Mouse (Mus musculus) urinary bladder, postnatal 10 days (tissue): ENCODE measurements around the gene Dock4.

Source experiments
- DNase-seq: peaks from one replicate; pipeline ENCODE4 v3.0.0; 2022; ENCODE audit warnings: low spot score

The Dock4 gene

GRCm38 (mm10) chr12:40655861-40656260 is 210.1 kb downstream of the Dock4 start:
- no peak for DNase-seq

GRCm38 (mm10) chr12:40656438-40656837 is 210.7 kb downstream of the Dock4 start:
- DNase-seq: no peak

- DNase-seq: no peak
These were observed 211.6 kb downstream of the Dock4 start for GRCm38 (mm10) chr12:40657229-40657885.

- DNase-seq: no peak
These were observed 213.9 kb downstream of the Dock4 start for GRCm38 (mm10) chr12:40659689-40660088.

- no peak for DNase-seq
These were observed 223.7 kb downstream of the Dock4 start for GRCm38 (mm10) chr12:40669460-40669859.

DNA sequence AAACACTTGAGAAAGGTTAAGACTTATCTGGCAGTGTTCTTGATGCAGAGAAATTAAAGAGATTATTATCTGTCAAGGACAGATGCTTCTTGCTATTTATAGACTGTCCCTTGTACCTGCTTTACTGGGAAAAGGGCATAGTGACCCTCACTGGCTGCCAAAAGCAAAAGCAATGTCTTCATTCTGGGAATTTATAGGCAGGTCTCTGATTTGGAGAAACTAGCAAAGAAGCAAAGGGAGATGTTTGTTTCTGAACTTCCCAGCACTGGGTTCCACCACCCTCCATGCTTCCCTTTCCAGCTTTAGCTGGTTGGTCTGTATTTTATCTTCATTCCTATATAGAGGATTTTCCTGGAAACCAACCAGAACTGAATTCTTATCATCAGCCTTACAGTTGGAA is 225.0 kb downstream of the Dock4 start:
- DNase-seq: no peak

GRCm38 (mm10) chr12:40679713-40680112 is 234.0 kb downstream of the Dock4 start:
- no peak for DNase-seq

DNA sequence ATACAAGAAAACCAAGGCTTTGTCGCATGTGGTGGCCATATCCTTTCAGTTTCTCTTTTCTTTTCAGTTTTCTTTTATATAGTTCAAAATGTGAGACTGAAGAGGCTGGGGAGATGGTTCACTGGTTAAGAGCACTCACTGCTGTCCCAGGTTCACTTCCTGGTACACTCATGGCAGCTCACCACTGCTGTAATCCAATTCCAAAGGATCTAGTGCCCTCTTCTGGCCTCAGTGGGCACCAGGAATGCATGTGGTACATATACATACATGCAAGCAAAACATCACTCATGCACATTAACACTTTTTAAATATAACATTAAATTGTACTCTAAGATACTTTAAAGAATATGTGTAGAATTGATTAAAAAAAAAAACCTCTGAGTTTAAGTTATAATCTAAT is 234.8 kb downstream of the Dock4 start:
- no peak for DNase-seq

- no peak for DNase-seq
These were observed 245.7 kb downstream of the Dock4 start for GRCm38 (mm10) chr12:40691444-40691843.

- DNase-seq: no peak
These were observed 248.4 kb downstream of the Dock4 start for GRCm38 (mm10) chr12:40694082-40694721.

DNA sequence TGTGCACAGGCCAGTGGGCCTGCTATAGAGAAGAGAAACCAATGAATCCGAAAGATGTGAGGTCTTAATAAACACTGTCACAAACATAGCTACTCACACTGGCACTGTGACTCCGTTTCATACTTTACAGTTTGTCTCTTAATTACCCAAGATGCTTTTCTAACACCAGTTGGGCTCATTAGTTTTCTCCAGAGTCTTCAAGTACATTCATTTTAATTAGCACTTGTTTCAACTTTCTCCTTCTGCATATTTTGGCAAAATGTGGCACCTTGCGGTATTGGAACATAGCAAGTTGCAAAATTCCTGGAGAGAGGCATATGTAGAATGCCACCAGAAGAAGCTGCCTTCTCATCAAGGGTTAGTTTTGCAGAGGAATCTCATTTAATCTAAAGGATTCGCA is 252.6 kb downstream of the Dock4 start:
- DNase-seq: no peak

- no peak for DNase-seq
These were observed 256.6 kb downstream of the Dock4 start for GRCm38 (mm10) chr12:40702233-40702792.

GRCm38 (mm10) chr12:40704296-40704695 is 258.5 kb downstream of the Dock4 start:
- no peak for DNase-seq

- DNase-seq: no peak
These were observed 261.4 kb downstream of the Dock4 start for GRCm38 (mm10) chr12:40707108-40707507.

DNA sequence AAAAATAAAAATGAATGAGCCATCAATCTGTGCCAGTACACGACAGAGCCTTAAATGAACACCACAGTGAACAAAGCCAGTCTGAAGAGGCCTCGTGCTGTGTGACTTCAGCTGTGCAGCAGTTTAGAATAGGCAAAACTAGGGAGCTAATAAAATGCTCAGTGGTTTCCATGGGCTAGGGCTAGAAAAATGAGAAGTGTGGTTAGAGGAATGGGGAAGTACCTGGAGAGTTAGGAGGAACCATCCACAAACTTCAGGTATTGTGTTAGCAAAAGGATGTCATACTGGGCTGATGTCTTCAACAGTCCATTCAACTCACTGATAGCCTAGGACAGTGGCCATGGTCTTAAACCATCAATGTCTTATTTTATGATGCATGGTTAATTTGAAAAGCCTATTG is 263.3 kb downstream of the Dock4 start:
- DNase-seq: no peak

DNA sequence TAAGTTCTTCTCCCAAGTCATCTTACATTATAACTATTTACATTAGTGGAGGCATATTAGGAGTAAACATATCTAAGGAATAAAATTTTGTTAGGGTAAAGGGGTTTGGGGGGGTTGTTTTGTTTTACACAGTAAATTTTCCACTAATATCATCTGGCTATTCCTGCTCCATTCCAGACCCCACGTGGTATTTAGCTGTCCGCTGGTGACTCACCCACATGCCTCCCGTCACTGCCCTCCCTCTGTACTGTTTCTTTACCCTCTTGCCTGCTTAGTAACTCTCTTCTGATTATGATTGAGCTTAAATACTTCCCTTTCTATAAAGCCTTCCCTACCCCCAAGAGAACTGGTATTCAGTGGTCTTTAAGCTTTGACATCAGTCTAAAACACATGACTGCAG is 266.5 kb downstream of the Dock4 start:
- no peak for DNase-seq

DNA sequence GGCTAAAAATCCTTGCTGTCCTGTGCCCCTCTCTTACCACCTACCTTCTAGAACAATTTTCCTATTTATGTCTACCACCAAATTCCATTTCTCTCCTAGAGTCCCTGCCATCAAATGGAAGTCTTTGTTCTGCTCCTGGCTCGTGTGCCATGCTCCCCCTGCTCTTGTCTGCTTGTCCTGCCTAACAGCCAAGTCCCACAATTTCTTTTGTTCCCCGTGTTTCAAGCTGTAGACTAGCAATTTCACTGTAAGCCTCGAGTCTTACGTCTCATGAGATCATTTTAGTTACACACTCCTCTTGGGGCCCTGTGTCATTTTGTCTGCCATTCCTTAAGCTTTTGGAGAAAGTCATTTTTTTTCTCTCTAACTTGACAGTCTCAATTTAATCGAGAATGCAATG is 268.5 kb downstream of the Dock4 start:
- no peak for DNase-seq

DNA sequence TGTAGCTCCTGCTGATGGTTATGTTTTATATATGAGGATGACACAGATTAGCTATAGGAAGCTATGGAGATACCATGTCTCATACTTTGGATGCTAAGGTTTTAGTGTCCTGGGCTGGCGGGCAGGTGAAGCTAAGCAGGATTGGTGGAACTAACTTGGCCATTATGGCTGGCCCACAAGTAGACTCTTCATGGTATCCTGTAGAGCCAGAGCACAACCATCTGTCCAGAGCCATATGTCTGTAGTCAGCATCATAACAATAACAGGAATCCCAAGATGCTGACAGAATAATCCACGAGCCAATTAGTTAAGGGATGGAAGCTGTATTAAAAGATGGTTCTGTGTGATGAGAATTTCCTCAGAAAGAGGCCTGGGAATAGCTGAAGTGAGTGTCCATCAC is 269.4 kb downstream of the Dock4 start:
- DNase-seq: no peak

DNA sequence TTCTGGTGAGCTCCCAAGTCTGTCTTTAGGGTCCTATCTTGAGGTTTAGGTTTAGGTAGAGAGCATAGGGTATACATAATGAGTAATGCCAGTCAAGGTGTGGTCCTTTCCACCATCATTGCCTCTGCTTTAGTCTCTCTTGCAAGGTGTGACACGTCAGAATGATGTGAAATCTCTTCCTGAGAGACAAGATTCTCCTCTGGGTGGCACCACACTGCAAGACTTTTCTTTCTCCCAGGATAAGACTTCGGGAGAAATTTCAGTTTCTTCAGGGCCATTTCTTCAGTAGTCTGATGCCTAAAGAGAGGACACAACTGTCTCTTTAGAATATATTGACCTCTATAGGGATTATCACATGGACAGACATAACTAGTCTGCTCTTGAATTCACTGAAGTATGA is 282.6 kb downstream of the Dock4 start:
- DNase-seq: no peak

- DNase-seq: no peak
These were observed 285.0 kb downstream of the Dock4 start for GRCm38 (mm10) chr12:40730756-40731155.

DNA sequence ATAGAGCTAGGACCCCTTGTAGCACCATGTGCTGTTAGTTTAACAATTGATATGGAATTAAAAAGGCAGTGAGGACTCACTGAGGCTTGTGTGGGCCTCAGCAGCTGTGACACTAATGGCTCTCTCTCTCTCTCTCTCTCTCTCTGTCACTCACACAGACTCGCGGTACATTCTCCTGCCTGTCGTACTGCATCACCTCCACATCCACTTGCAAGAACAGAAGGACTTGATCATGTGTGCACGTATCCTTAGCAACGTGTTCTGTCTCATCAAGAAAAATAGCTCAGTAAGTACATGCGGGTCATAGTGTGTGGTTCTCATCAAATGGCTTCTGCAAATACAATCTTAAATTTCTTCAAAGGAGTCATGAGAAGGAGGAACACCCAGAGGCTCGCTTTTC is 299.7 kb downstream of the Dock4 start:
- DNase-seq: no peak

- DNase-seq: no peak
These were observed 300.3 kb downstream of the Dock4 start for GRCm38 (mm10) chr12:40746081-40746480.

- DNase-seq: no peak
These were observed 313.5 kb downstream of the Dock4 start for GRCm38 (mm10) chr12:40759281-40759680.
